Mouse (Mus musculus) embryonic fibroblast, embryonic 13.5 days (primary cell): ENCODE data around the gene Tusc2.
A peak's percentile ranks its signal among the peaks of the same experiment; 100 is the strongest.

ENCODE experiments used
- CTCF ChIP-seq: IDR thresholded peaks from 2 replicates; pipeline ENCODE4 v1.5.1; 2011; ENCODE audit warnings: mild to moderate bottlenecking, control low read depth, low read length, moderate library complexity, borderline replicate concordance; ENCODE audit not compliant: insufficient read depth
- POLR2A ChIP-seq: IDR thresholded peaks from 2 replicates; pipeline ENCODE4 v1.6.1; 2011; ENCODE audit warnings: low read depth, mild to moderate bottlenecking, control low read depth, low read length, moderate library complexity

- TF ChIP-seq CTCF (no peak), POLR2A (peak; percentile 87)
Measured at GRCm38 (mm10) chr9:107580501-107581317, 17.7 kb downstream of the Tusc2 start, which contains the start of gene Hyal3.
